Mouse (Mus musculus): Measurements from ENCODE around the gene Mtif3.

DNA sequence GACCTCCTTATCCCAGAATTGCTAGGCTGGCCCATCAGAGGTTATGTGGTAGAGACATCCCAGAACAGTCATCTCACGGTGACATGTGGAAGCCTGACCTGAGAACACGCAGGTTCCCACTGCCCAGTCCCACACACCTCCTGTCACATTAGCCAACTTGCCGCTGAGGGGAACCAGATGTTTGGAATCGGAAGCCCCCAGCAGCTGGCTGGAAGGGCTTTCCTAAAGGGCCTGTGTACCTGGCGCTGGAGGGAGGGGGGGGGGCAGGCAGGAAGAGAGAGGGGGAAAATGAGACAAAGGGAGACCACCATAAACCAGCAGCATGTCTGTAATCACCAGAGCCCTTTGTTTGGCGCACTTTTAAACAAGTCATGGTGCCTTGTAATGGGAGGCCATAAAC, 43.7 kb downstream of the Mtif3 start:
- TF ChIP-seq ZNF384 (IDR thresholded peaks at IDR 0.05; ENCODE audit: low read depth, low read length) (no peak), MAFK (IDR thresholded peaks at IDR 0.05; ENCODE audit: insufficient read depth, low read depth, low read length) (no peak)

Measured in ES-E14 (cell line).